Mouse (Mus musculus) lung, embryonic 14.5 days (tissue): ENCODE results near the gene Tspan7. TPM values are rescaled to one million over a fixed set of nuclear protein-coding genes. Genes with fewer than 3 reads are reported as not detected.

ENCODE experiments used
- ATAC-seq: fragments of 200-750 bp; cut with Nextera tagmentation; 2 replicates; pipeline ENCODE4 v1.8.0; 2017; ENCODE audit warnings: mild to moderate bottlenecking, moderate TSS enrichment, moderate library complexity; ENCODE audit not compliant: insufficient read depth
- DNase-seq: peaks from one replicate; pipeline ENCODE4 v3.0.0-alpha.2; 2015
- H3K27ac ChIP-seq: fragments of 300-500 bp; sonication (generic); 2 replicates; pipeline ENCODE4 v1.5.1; 2014; ENCODE audit warnings: low read depth, mild to moderate bottlenecking, moderate library complexity
- H3K27me3 ChIP-seq: fragments of 300-500 bp; sonication (generic); 2 replicates; pipeline ENCODE4 v1.6.1; 2014; ENCODE audit warnings: low read length, control low read depth; ENCODE audit not compliant: insufficient read depth
- H3K36me3 ChIP-seq: fragments of 300-500 bp; sonication (generic); 2 replicates; pipeline ENCODE4 v1.6.1; 2014; ENCODE audit warnings: control low read depth; ENCODE audit not compliant: insufficient read depth
- H3K4me1 ChIP-seq: fragments of 300-500 bp; sonication (generic); 2 replicates; pipeline ENCODE4 v1.6.1; 2014; ENCODE audit warnings: antibody characterized with exemption, control low read depth; ENCODE audit not compliant: insufficient read depth
- H3K4me2 ChIP-seq: fragments of 300-500 bp; sonication (generic); 2 replicates; pipeline ENCODE4 v1.6.1; 2014; ENCODE audit warnings: mild to moderate bottlenecking
- H3K4me3 ChIP-seq: fragments of 300-500 bp; sonication (generic); 2 replicates; pipeline ENCODE4 v1.5.1; 2014; ENCODE audit warnings: low read depth, low read length
- H3K9ac ChIP-seq: fragments of 300-500 bp; sonication (generic); 2 replicates; pipeline ENCODE4 v1.6.1; 2014
- H3K9me3 ChIP-seq: fragments of 300-500 bp; sonication (generic); 2 replicates; pipeline ENCODE4 v1.6.1; 2016; ENCODE audit warnings: low read depth, low read length, control low read depth
- CTCF ChIP-seq: IDR thresholded peaks from 2 replicates; pipeline ENCODE4 v1.5.1; 2016; ENCODE audit warnings: antibody characterized with exemption, low read depth
- WGBS: fragments of 180-500 bp; shearing (Covaris S2); extraction: QIAGEN DNeasy Blood & Tissue Kit; methylation state at CpG from one replicate; pipeline ENCODE4 v1.1.7; 2014; 5-methylcytosine and 5-hydroxymethylcytosine counted together
- polyA plus RNA-seq: library from polyadenylated mRNA; unstranded; fragments of >200 nt; fragmentation: Nextera tagmentation; extraction: Ambion mirVana; gene quantifications from 2 replicates; pipeline ENCODE4 v1.2.1, GENCODE M21; 2014

Gene Tspan7
- polyA plus RNA-seq, 1 experiment from 2014 or later, result 91.8 TPM

- WGBS, result 13% methylated on average over 1 of the region's 1 CpGs
- peak; percentile 82 for DNase-seq
Measured at GRCm38 (mm10) chrX:10577356-10577755, 92.4 kb downstream of the Tspan7 start.

GRCm38 (mm10) chrX:10582731-10583130 is 97.8 kb downstream of the Tspan7 start:
- H3K9me3 ChIP-seq, result no peaks in the 10 kb centered on the region
- WGBS, result 87% methylated on average over 4 of the region's 4 CpGs
- H3K4me3 ChIP-seq, result no peak overlapping the region
- ATAC-seq (no peak), DNase-seq (no peak)
- no peak overlapping the region for H3K4me2 ChIP-seq
- H3K4me1 ChIP-seq, result no peaks in the 10 kb centered on the region
- no peak overlapping the region for H3K9ac ChIP-seq
- TF ChIP-seq CTCF, result no peak
- H3K27ac ChIP-seq, result no peak overlapping the region
- H3K36me3 ChIP-seq, result no peaks in the 10 kb centered on the region
- no peaks in the 10 kb centered on the region for H3K27me3 ChIP-seq

More at GRCm38 (mm10) chrX:10577356-10577755, 92.4 kb downstream of the Tspan7 start:
- H3K4me1 ChIP-seq, result 0 out of 2 replicates have a peak, but pooled peaks cover 3% of the 10 kb centered on the region
- H3K27me3 ChIP-seq, result no peaks in the 10 kb centered on the region
- H3K27ac ChIP-seq, result no peak overlapping the region
- H3K9ac ChIP-seq, result no peak overlapping the region
- TF ChIP-seq CTCF, result peak; percentile 72
- no peaks in the 10 kb centered on the region for H3K9me3 ChIP-seq
- no peaks in the 10 kb centered on the region for H3K36me3 ChIP-seq
- no peak overlapping the region for H3K4me2 ChIP-seq
- no peak overlapping the region for H3K4me3 ChIP-seq
- ATAC-seq, result no peak

- H3K27ac ChIP-seq, result no peak overlapping the region
- WGBS, result 71% methylated on average over 3 of the region's 3 CpGs
- H3K27me3 ChIP-seq, result no peaks in the 10 kb centered on the region
- H3K9me3 ChIP-seq, result no peaks in the 10 kb centered on the region
- no peak overlapping the region for H3K4me2 ChIP-seq
- peak; percentile 31 for TF ChIP-seq CTCF
- DNase-seq, result no peak
- no peaks in the 10 kb centered on the region for H3K4me1 ChIP-seq
- H3K4me3 ChIP-seq, result no peak overlapping the region
- ATAC-seq, result no peak
- no peaks in the 10 kb centered on the region for H3K36me3 ChIP-seq
- H3K9ac ChIP-seq, result no peak overlapping the region
Measured at GRCm38 (mm10) chrX:10592244-10592643, 107.3 kb downstream of the Tspan7 start.

- Histone ChIP-seq H3K4me1 (no peaks in the 10 kb centered on the region), H3K27ac (no peak overlapping the region), H3K9ac (no peak overlapping the region), H3K4me2 (no peak overlapping the region), H3K36me3 (no peaks in the 10 kb centered on the region), H3K27me3 (no peaks in the 10 kb centered on the region), H3K4me3 (no peak overlapping the region), H3K9me3 (no peaks in the 10 kb centered on the region)
- DNase-seq (no peak), ATAC-seq (no peak)
- 79% methylated on average over 7 of the region's 7 CpGs for WGBS
- no peak for TF ChIP-seq CTCF
Measured at GRCm38 (mm10) chrX:10593561-10593960, 108.6 kb downstream of the Tspan7 start.

GRCm38 (mm10) chrX:10617119-10617518 is 132.2 kb downstream of the Tspan7 start:
- DNase-seq (peak; percentile 66), ATAC-seq (no peak)
- Histone ChIP-seq H3K9me3 (no peaks in the 10 kb centered on the region), H3K4me2 (no peak overlapping the region), H3K4me1 (no peaks in the 10 kb centered on the region), H3K27ac (no peak overlapping the region), H3K27me3 (no peaks in the 10 kb centered on the region), H3K9ac (no peak overlapping the region), H3K4me3 (no peak overlapping the region), H3K36me3 (no peaks in the 10 kb centered on the region)
- WGBS, result 18% methylated on average over 5 of the region's 5 CpGs
- TF ChIP-seq CTCF, result peak; percentile 53

- Histone ChIP-seq H3K9me3 (no peaks in the 10 kb centered on the region), H3K27ac (no peak overlapping the region), H3K9ac (no peak overlapping the region), H3K36me3 (no peaks in the 10 kb centered on the region), H3K4me2 (no peak overlapping the region), H3K27me3 (no peaks in the 10 kb centered on the region), H3K4me3 (no peak overlapping the region), H3K4me1 (no peaks in the 10 kb centered on the region)
- TF ChIP-seq CTCF, result no peak
- no peak for ATAC-seq
- DNase-seq, result no peak
Measured at GRCm38 (mm10) chrX:10641062-10641461, 156.1 kb downstream of the Tspan7 start.

Other genes starting within 250 kb of the Tspan7 start
- not detected in 2 replicates for gene Otc, start 232.9 kb upstream of the Tspan7 start, polyA plus RNA-seq
- 72.8 and 77.8 TPM in 2 replicates for gene Mid1ip1, start 229.9 kb downstream of the Tspan7 start, polyA plus RNA-seq